Mouse (Mus musculus) neural tube, embryonic 12.5 days (tissue): ENCODE results near the gene Hexim2. TPM values are rescaled to one million over a fixed set of nuclear protein-coding genes. Genes with fewer than 3 reads are reported as not detected.

Experiments
- ATAC-seq: fragments of 200-750 bp; cut with Nextera tagmentation; 2 replicates; pipeline ENCODE4 v1.8.0; 2017; ENCODE audit warnings: low read depth, mild to moderate bottlenecking, moderate TSS enrichment, moderate library complexity; ENCODE audit not compliant: low FRiP score
- H3K27ac ChIP-seq: fragments of 300-500 bp; sonication (generic); 2 replicates; pipeline ENCODE4 v1.5.1; 2016
- H3K27me3 ChIP-seq: fragments of 300-500 bp; sonication (generic); replicated peaks from 2 replicates; pipeline ENCODE4 v1.6.1; 2016; ENCODE audit warnings: mild to moderate bottlenecking
- H3K36me3 ChIP-seq: fragments of 300-500 bp; sonication (generic); 2 replicates; pipeline ENCODE4 v1.6.1; 2016; ENCODE audit warnings: mild to moderate bottlenecking
- H3K4me1 ChIP-seq: fragments of 300-500 bp; sonication (generic); 2 replicates; pipeline ENCODE4 v1.6.1; 2016
- H3K4me2 ChIP-seq: fragments of 300-500 bp; sonication (generic); replicated peaks from 2 replicates; pipeline ENCODE4 v1.6.1; 2016; ENCODE audit warnings: mild to moderate bottlenecking
- H3K4me3 ChIP-seq: fragments of 300-500 bp; sonication (generic); 2 replicates; pipeline ENCODE4 v1.5.1; 2016
- H3K9ac ChIP-seq: fragments of 300-500 bp; sonication (generic); 2 replicates; pipeline ENCODE4 v1.6.1; 2016; ENCODE audit warnings: mild to moderate bottlenecking
- H3K9me3 ChIP-seq: fragments of 300-500 bp; sonication (generic); 2 replicates; pipeline ENCODE4 v1.6.1; 2016; ENCODE audit warnings: mild to moderate bottlenecking
- WGBS: fragments of 180-500 bp; shearing (Covaris S2); methylation state at CpG from one replicate; pipeline ENCODE4 v1.1.7; 2016; 5-methylcytosine and 5-hydroxymethylcytosine counted together
- polyA plus RNA-seq: library from polyadenylated mRNA; unstranded; fragments of >200 nt; fragmentation: Nextera tagmentation; extraction: Ambion mirVana; gene quantifications from 2 replicates; pipeline ENCODE4 v1.2.1, GENCODE M21; 2016

Hexim2 gene
- polyA plus RNA-seq, 1 experiment from 2014 or later, result 9.9 TPM

GRCm38 (mm10) chr11:103181349-103181748 is 49.1 kb downstream of the Hexim2 start:
- Histone ChIP-seq H3K36me3 (no peaks in the 10 kb centered on the region), H3K4me3 (no peak overlapping the region), H3K27me3 (peaks cover 12% of the 10 kb centered on the region; the same call in 1 of the 2 replicates), H3K4me2 (no peak overlapping the region), H3K9me3 (no peaks in the 10 kb centered on the region), H3K27ac (no peak overlapping the region), H3K9ac (no peak overlapping the region), H3K4me1 (no peaks in the 10 kb centered on the region)
- WGBS, result 75% methylated on average over 9 of the region's 9 CpGs
- ATAC-seq, result no peak

GRCm38 (mm10) chr11:103181911-103182310 is 49.7 kb downstream of the Hexim2 start:
- Histone ChIP-seq H3K9ac (no peak overlapping the region), H3K36me3 (no peaks in the 10 kb centered on the region), H3K4me2 (no peak overlapping the region), H3K9me3 (no peaks in the 10 kb centered on the region), H3K27ac (no peak overlapping the region), H3K27me3 (peaks cover 12% of the 10 kb centered on the region; the same call in 1 of the 2 replicates), H3K4me3 (no peak overlapping the region), H3K4me1 (no peaks in the 10 kb centered on the region)
- 85% methylated on average over 3 of the region's 3 CpGs for WGBS
- ATAC-seq, result no peak

- Histone ChIP-seq H3K9me3 (no peaks in the 10 kb centered on the region), H3K9ac (no peak overlapping the region), H3K4me1 (no peaks in the 10 kb centered on the region), H3K4me3 (no peak overlapping the region), H3K27ac (no peak overlapping the region), H3K27me3 (peaks cover 15% of the 10 kb centered on the region), H3K36me3 (no peaks in the 10 kb centered on the region), H3K4me2 (no peak overlapping the region)
- no peak for ATAC-seq
- 38% methylated on average over 2 of the region's 2 CpGs for WGBS
Observed at GRCm38 (mm10) chr11:103184891-103185290, 52.7 kb downstream of the Hexim2 start.

Other genes with a start within 250 kb of the Hexim2 start
- not detected in 2 replicates for gene Fam187a, start 247.3 kb upstream of the Hexim2 start, polyA plus RNA-seq
- 0.08 and 0.11 TPM in 2 replicates for gene Gfap, start 231.5 kb upstream of the Hexim2 start, polyA plus RNA-seq
- gene Kif18b, start 207.3 kb upstream of the Hexim2 start, polyA plus RNA-seq, result 5.9 and 8.3 TPM in 2 replicates
- 2.9 and 3.8 TPM in 2 replicates for gene C1ql1, start 185.7 kb upstream of the Hexim2 start, polyA plus RNA-seq
- gene Nmt1, start 104.2 kb upstream of the Hexim2 start, polyA plus RNA-seq, result 44.9 and 49.7 TPM in 2 replicates
- gene Dcakd, start 104.1 kb upstream of the Hexim2 start, polyA plus RNA-seq, result 150 and 170 TPM in 2 replicates
- 1.1 and 1.2 TPM in 2 replicates for gene Plcd3, start 30.8 kb upstream of the Hexim2 start, polyA plus RNA-seq
- 6.6 and 10.1 TPM in 2 replicates for gene Acbd4, start 30.7 kb upstream of the Hexim2 start, polyA plus RNA-seq
- gene Hexim1, start 16.2 kb upstream of the Hexim2 start, polyA plus RNA-seq, result 2.9 and 3.0 TPM in 2 replicates
- gene Fmnl1, start 38.7 kb downstream of the Hexim2 start, polyA plus RNA-seq, result 1.7 and 2.1 TPM in 2 replicates
- 0.39 and 0.47 TPM in 2 replicates for gene 1700023F06Rik, start 76.1 kb downstream of the Hexim2 start, polyA plus RNA-seq
- gene Spata32, start 86.0 kb downstream of the Hexim2 start, polyA plus RNA-seq, result 0.18 and 0.31 TPM in 2 replicates
- 3.9 and 4.8 TPM in 2 replicates for gene Map3k14, start 135.0 kb downstream of the Hexim2 start, polyA plus RNA-seq
- 5.4 and 6.4 TPM in 2 replicates for gene Arhgap27, start 231.3 kb downstream of the Hexim2 start, polyA plus RNA-seq